Mouse (Mus musculus) kidney, adult 9 months (tissue): ENCODE data around the gene Dedd.

Experiments
- DNase-seq: peaks from one replicate; pipeline ENCODE4 v3.0.0; 2022

Gene Dedd

GRCm38 (mm10) chr1:171361106-171362103, 32.5 kb downstream of the Dedd start:
- peak; percentile 80 for DNase-seq

- DNase-seq: no peak
Measured at GRCm38 (mm10) chr1:171365934-171366333, 37.0 kb downstream of the Dedd start.

DNA sequence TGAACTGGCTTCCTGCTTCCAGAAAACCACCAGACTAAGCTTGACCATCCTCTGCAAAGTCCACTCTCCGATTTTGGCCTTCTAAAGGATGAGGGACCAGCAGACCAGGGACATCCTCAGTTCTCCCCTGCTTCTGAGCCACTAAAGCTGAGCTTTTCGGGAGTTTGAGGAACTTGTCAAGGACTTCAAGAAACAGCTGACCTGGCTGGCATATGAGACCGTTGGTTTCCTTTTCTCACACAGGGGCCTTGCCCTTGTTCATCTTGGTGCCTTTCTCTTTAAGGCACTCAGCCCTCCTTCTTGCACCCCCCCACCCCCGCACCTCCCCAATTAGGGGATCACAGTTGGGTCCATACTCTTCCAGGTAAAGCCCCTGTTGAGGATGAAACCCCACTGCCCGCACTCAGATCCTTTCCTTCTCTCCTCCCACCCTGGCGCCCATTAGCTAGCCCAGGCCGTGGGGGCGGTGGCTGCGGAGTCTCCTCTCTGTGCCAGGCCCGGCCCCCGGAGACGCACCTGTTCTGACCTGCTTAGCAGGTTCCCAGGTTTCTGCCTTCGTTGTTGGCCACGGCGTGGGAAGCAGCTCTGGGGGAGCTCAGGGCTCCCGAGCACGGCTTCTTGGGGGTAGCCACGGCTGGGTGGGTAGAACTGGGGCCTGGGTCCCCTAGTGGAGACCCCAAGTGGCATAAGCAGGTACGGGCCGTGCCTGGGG, 41.1 kb downstream of the Dedd start, which contains the start of gene Nectin4:
TSS of gene Nectin4 (plus strand) at position 255 of the 712 bp plus-strand sequence.
- DNase-seq: peak; percentile 43

GRCm38 (mm10) chr1:171372880-171373279, 43.9 kb downstream of the Dedd start:
- no peak for DNase-seq

DNA sequence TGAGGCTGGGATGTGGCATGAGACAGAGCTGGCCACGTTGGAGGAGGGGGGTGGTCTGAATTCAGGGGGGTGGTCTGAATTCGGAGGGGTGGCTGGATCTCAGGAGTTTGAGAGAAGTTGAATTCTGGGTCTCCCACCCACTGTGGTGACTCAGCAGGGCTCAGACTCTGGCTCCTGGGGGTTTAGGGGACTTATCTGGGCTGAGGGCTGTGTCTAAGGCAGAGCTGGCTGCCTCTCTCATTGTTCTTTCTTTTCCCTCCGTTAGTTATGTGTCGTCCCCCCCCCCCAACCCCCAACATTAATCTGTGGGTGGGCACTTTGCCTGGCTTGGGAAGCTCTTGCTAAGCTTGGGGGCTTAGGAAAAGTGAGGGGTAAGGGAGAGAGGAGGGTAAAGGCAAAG, 45.0 kb downstream of the Dedd start:
- no peak for DNase-seq

DNA sequence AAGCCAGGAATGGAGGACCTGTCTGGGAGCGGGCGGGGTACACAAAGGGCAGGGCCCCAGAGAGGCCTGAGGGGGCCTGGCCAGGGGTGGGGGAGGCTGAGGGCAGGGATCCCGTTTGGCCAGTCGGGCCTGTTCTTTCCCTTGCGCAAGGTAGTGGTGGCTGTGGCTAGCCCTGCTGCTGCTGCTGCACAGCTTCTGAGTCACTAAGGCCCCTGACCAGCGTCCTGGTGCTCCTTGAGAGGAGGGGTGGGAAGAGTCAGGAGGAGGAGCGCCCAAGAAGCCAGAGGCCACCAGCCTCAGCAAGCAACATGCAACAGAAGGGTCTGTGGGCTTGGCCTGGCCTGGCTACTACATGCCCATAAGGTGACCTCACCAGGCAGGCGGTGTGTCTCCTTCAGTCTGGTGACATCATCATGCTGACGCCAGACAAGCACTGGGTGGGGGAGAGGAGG, 46.7 kb downstream of the Dedd start:
- DNase-seq: no peak

- DNase-seq: no peak
Measured at GRCm38 (mm10) chr1:171378298-171378697, 49.4 kb downstream of the Dedd start.

DNA sequence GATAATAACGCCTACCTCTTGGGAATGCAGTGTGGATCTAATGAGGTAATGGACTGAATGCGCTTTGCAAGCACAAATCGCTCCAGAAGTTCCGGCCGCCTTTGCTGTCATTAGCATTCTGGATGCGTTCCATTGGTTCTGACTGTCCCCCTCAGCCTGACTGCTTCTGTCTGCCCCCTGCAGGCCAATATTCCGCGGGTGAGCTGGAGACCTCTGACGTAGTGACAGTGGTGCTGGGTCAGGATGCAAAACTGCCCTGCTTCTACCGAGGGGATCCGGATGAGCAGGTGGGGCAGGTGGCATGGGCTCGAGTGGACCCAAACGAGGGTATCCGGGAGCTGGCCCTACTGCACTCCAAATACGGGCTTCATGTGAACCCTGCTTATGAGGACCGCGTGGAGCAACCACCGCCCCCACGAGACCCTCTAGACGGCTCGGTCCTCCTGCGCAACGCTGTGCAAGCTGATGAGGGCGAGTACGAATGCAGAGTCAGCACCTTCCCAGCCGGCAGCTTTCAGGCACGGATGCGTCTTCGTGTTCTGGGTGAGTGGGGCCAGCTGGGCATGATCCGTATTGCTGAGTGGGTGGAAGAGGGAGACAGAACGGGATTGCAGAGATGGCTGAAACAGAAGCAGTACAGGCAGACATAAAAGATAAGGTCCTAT, 51.1 kb downstream of the Dedd start:
- peak; percentile 79 for DNase-seq

DNA sequence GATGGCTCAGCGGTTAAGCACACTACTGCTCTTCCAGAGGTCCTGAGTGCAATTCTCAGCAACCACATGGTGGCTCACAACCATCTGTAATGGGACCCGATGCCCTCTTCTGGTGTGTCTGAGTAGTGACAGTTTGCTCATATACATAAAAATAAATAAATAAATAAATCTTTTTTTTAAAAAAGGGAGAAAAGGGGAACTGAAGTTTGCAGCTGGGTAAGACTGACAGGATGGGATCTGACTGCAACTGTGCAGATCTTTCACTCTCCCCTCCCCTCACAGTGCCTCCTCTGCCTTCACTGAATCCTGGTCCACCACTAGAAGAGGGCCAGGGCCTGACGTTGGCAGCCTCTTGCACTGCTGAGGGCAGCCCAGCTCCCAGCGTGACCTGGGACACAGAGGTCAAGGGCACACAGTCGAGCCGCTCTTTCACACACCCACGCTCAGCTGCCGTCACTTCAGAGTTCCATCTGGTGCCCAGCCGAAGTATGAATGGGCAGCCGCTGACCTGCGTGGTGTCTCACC, 53.2 kb downstream of the Dedd start:
- DNase-seq: no peak

- no peak for DNase-seq
Measured at GRCm38 (mm10) chr1:171384361-171384760, 55.4 kb downstream of the Dedd start.

DNA sequence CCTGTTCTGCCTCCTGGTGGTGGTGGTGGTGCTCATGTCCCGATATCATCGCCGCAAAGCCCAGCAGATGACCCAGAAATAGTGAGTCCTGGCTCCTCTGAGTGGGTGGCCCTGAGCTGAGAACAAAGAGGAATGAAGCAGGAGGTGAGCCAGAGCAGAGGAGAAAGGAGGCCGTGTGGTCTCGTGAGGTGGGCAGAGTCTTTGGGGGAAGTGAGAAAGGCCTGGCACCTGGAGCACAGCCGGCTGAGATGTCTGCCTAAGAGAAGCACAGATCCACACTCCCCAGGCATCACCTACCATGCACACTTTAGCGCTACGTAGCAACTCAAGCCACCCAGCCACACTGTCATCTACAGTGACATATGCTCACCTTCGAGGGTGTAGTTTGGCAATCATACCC, 56.2 kb downstream of the Dedd start:
- DNase-seq: no peak

DNA sequence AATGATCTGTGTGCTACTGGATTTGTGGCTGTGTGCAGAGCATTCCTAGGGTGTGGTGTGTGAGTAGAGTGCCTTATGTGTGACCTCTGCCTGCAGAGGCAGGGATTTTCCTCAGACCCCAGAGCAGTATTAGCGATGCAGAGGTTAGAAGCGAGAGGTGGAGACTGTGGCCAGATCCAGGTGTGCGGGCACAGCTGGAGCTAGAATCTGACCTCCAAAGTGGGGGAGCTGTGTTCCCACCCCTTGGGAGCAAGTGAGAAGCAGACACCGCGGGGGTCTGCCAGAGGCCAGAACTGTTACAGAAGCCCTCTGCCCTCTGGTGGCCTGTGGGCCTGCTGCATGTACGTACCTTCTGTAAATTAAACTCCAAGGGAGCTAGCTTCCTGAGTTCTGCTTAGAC, 58.2 kb downstream of the Dedd start:
- DNase-seq: no peak

- DNase-seq: peak; percentile 46
Measured at GRCm38 (mm10) chr1:171388376-171389102, 59.6 kb downstream of the Dedd start, which contains the start of gene Arhgap30. Arhgap30 (plus strand) TSS chr1:171388954.

DNA sequence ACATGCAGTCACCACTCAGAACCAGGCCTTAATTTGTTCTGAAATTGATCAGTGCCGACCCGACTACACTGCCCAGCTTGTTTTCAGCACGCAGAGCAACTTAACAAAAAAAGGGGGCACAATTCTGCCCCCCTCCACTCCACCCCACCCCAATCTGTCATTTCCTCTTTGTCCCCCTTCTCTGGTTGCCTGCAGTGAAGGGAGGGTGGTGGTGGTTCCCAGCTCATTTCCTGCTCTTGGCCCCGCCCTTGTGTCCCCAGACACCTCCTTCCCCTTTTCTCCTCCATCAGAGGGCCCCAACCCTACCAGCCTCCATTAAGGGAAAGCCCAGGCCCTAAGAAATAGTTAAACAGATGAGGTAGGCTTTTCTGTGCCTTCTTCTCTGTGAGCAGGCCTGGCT, 61.2 kb downstream of the Dedd start:
- peak; percentile 22 for DNase-seq
